Mouse (Mus musculus): ENCODE data around the gene Zfp979.
"Not testable (repeated sequence)": the region's sequence is repeated elsewhere in the genome, so short reads cannot be mapped to it uniquely, and the experiment has no call there.

DNA sequence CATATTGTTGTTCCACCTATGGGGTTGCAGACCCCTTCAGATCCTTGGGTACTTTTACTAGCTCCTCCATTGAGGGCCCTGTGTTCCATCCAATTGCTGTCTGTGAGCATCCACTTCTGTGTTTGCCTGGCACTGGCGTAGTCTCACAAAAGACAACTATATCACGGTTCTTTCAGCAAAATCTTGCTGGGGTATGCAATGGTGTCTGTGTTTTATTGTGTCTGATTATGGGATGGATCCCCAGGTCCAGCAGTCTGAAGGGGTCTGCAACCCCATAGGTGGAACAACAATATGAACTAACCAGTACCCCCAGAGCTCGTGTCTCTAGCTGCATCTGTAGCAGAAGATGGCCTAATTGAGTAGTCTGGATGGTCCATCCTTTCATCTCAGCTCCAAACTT, 47.7 kb downstream of the Zfp979 start:
- TF ChIP-seq POLR2A (IDR thresholded peaks at IDR 0.05; ENCODE audit: borderline replicate concordance, low read depth, low read length); CTCF (IDR thresholded peaks at IDR 0.05; ENCODE audit: low read depth, low read length): not testable (repeated sequence)

Measured in bone marrow macrophage, adult 2 months (primary cell).